Mouse (Mus musculus) gastrocnemius, adult 2 months (tissue): Measurements from ENCODE around the gene 3425401B19Rik. TPM values are rescaled to one million over a fixed set of nuclear protein-coding genes. Genes with fewer than 3 reads are reported as not detected.
A peak's percentile ranks its signal among the peaks of the same experiment; 100 is the strongest.

Experiments
- DNase-seq: peaks from one replicate; pipeline ENCODE4 v3.0.0; 2022
- H3K27ac ChIP-seq: fragments of 200-600 bp; 2 replicates; pipeline ENCODE4 v1.8.1; 2022; ENCODE audit warnings: mild to moderate bottlenecking
- H3K4me3 ChIP-seq: fragments of 200-600 bp; 2 replicates; pipeline ENCODE4 v1.8.1; 2022; ENCODE audit warnings: mild to moderate bottlenecking, moderate library complexity
- CTCF ChIP-seq: fragments of 200-600 bp; IDR thresholded peaks from 2 replicates; pipeline ENCODE4 v1.8.1; 2022; ENCODE audit warnings: antibody characterized with exemption, mild to moderate bottlenecking, moderate library complexity
- intact Hi-C: fragments of 180-260 bp; cut with DNase I; formaldehyde crosslinking; loops from one replicate; pipeline ENCODE4 v1.15.1; 2025
- long read RNA-seq, 2 experiments: library from polyadenylated mRNA; stranded (forward); transcript quantifications; one replicate each; pipeline ENCODE4 v2.0.0; 2021
- total RNA-seq, 2 experiments: library from RNA; stranded (reverse); gene quantifications; 2 replicates each; pipeline ENCODE4 v1.2.3; 2021

The 3425401B19Rik gene
- total RNA-seq: 100 to 1,000 TPM; 264 to 326 TPM
- long read RNA-seq, experiment 1, full-length matches to known transcripts: 7 of 50 reads
- long read RNA-seq, experiment 1, partial matches to known transcripts: 4 of 50 reads
- long read RNA-seq, experiment 1, other reads (novel, unspliced or antisense): 39 of 50 reads
- long read RNA-seq, experiment 2, full-length matches to known transcripts: 5 of 63 reads
- long read RNA-seq, experiment 2, partial matches to known transcripts: 3 of 63 reads
- long read RNA-seq, experiment 2, other reads (novel, unspliced or antisense): 55 of 63 reads

DNA sequence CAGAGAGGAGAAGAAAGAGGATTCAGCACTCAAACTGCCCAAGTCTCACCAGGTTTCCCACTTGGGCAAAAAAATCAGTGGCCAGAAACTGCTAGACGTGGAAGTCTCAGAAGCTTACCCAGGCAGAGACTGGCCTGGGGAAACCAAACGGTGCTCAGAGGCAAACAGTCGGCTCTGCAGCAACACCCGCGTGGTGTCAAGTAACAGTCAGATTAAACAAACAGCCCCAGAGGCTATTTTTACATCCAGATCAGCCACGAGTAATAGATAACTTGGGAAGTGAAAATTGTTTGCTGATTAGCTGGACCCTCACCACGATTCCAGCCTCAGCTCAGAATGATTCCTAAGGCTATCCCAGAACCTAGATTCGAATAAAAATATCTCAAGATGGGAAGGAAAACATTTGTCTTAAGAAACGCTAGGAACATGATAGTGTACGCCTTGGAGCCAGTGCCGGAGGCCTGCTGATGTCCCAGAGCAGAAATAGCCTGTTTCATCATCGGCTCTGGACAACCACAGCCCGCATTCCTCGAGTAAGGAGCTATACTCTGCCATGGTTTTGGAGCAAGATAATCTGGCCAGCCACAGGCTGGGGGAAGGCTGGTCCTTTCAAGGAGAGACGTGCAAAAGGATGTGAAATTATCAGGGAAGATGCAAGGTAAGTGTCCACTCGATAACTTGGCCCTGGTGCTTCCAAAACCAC, at the start of gene 3425401B19Rik:
TSS of gene 3425401B19Rik (minus strand) at position 170 of the 703 bp plus-strand sequence.
- no peak for TF ChIP-seq CTCF
- intact Hi-C loops: loop anchor here (1.0 to 2.0 kb wide), 2 partner anchors 16 to 21 kb away; no protein-coding TSS in a partner anchor
- H3K27ac ChIP-seq: peak within 1 kb of the TSS; percentile 99

GRCm38 (mm10) chr14:32732961-32733360, 47.9 kb upstream of the 3425401B19Rik start:
- Histone ChIP-seq H3K4me3 (no peak overlapping the region), H3K27ac (no peak overlapping the region)
- DNase-seq: no peak
- no peak for TF ChIP-seq CTCF
- intact Hi-C loops: no loop called here

More for the DNA sequence above, at the start of gene 3425401B19Rik:
- peak within 1 kb of the TSS; percentile 81 for H3K4me3 ChIP-seq
- DNase-seq: peak; percentile 75

DNA sequence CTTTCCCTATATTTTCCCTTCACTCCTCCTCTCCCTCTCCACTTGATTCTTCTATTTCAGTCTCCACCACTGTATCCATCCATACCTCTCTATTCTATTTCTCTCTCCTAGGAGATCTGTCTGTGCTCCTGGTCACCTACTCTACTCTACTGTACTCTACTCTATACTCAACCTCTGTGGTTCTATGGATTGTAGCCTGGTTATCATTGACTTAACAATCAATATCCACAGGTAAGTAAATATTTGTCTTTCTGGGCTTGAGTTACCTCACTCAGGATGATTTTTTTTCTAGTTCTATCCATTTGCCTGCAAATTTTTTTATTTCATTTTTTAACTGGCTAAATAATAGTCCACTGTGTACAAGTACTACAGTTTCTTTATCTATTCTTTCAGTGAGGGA, 41.8 kb upstream of the 3425401B19Rik start:
- no peak overlapping the region for H3K27ac ChIP-seq

GRCm38 (mm10) chr14:32721461-32721860, 36.4 kb upstream of the 3425401B19Rik start:
- intact Hi-C loops: no loop called here
- Histone ChIP-seq H3K4me3 (no peak overlapping the region), H3K27ac (no peak overlapping the region)
- no peak for TF ChIP-seq CTCF
- DNase-seq: no peak

More for the DNA sequence above, 41.8 kb upstream of the 3425401B19Rik start:
- TF ChIP-seq CTCF: no peak
- DNase-seq: no peak
- H3K4me3 ChIP-seq: no peak overlapping the region
- intact Hi-C loops: no loop called here

DNA sequence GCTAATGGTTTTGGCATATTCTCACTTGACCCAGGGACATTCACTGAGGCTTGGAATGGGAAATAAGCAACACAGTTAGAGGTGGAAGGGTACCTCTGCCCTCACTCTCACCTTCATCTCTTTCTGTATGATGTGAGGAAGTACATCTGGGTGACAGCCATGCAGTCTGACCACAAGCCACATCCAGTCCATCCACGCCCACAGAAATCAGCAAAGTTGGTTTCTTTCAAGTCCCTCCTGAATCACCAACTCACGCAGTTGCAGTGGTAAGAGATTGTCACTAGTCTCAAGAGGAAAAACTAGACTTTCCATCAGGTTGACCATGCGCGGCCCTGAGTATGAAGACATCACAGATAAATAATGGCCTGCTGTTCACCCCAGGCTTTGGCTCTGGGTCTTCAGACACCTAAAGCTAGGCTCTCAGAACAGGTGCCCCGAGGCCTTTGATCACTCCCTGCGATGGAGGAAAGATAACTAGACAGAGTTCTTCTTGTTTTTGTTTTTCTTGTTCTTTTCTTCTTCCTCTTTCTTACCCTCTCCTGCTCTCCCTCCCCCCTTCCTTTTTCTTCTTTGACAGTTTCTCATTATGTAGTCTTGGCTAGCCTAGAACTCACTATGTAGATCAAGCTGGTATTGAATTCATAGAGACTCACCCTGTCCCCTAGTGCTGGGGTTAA, 31.8 kb upstream of the 3425401B19Rik start:
- DNase-seq: no peak
- H3K27ac ChIP-seq: no peak overlapping the region
- intact Hi-C loops: no loop called here

GRCm38 (mm10) chr14:32715489-32715888, 30.4 kb upstream of the 3425401B19Rik start:
- H3K4me3 ChIP-seq: no peak overlapping the region
- no peak for DNase-seq
- intact Hi-C loops: loop anchor here (1.0 kb wide), 1 partner anchor 106 kb away; no protein-coding TSS in a partner anchor
- no peak overlapping the region for H3K27ac ChIP-seq
- TF ChIP-seq CTCF: peak; percentile 58

More for the DNA sequence above, 31.8 kb upstream of the 3425401B19Rik start:
- TF ChIP-seq CTCF: no peak
- no peak overlapping the region for H3K4me3 ChIP-seq

- no peak for TF ChIP-seq CTCF
- no peak overlapping the region for H3K4me3 ChIP-seq
- no peak overlapping the region for H3K27ac ChIP-seq
- intact Hi-C loops: loop anchor here (1.0 kb wide), 1 partner anchor 106 kb away; no protein-coding TSS in a partner anchor
- DNase-seq: no peak
Measured at GRCm38 (mm10) chr14:32715076-32715475, 30.0 kb upstream of the 3425401B19Rik start.

GRCm38 (mm10) chr14:32709861-32710260, 24.8 kb upstream of the 3425401B19Rik start:
- H3K4me3 ChIP-seq: no peak overlapping the region
- intact Hi-C loops: loop anchor here (5.0 to 10.0 kb wide), 2 partner anchors 48 to 175 kb away; no protein-coding TSS in a partner anchor
- no peak overlapping the region for H3K27ac ChIP-seq
- no peak for TF ChIP-seq CTCF
- DNase-seq: no peak

DNA sequence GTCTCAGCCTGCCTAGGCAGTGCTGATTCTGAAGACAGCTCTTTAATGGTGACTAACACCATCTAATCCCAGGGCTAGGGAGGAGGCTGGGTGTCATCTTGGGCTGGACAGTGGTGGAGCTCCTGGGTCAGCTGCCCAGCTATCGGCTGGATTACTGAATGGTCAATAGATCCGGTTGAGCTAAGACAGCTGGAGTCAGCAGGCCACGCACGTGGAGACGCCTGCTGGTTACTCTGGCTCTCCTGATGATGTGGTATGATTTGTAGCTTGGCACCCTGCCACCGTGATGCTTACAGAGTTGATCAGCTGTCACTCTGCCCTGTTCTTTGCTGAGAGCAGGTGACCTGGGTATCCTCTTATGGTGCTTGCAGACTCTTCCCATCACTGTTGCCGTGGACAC, 23.7 kb upstream of the 3425401B19Rik start:
- no peak for TF ChIP-seq CTCF
- peak; percentile 86 for DNase-seq
- intact Hi-C loops: loop anchor here (5.0 to 10.0 kb wide), 2 partner anchors 46 to 174 kb away; no protein-coding TSS in a partner anchor
- H3K27ac ChIP-seq: peak overlapping the region; percentile 95
- no peak overlapping the region for H3K4me3 ChIP-seq

- TF ChIP-seq CTCF: no peak
- H3K4me3 ChIP-seq: peak overlapping the region; percentile 64
- intact Hi-C loops: loop anchor here (5.0 to 10.0 kb wide), 2 partner anchors 46 to 173 kb away; no protein-coding TSS in a partner anchor
Measured at GRCm38 (mm10) chr14:32707938-32708337, 22.8 kb upstream of the 3425401B19Rik start.

DNA sequence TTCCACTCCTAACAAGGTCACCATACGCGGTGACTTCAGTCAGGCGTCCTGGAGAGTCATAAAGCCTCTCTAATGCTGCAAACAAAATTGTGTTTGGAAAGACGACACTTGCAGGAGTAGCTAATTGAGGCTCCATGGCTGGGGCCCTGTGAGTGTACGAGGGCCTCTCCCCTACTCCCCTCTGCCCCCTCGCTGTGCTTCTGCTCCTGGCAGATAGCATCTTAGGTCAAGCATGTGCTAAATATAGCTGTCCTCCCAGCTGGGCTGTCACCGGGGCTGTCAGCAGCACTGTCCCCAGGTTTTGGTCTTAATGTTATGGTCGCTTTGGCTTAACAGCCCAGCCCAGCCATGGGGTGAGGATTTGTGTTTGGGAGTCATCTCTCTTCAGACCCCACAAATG, 15.9 kb upstream of the 3425401B19Rik start:
- intact Hi-C loops: loop anchor here (2.0 to 10.0 kb wide), 2 partner anchors 16 to 166 kb away; partner anchors contain the start of gene 3425401B19Rik
- H3K27ac ChIP-seq: peak overlapping the region; percentile 95
- peak; percentile 79 for DNase-seq
- H3K4me3 ChIP-seq: peak overlapping the region; percentile 49
- TF ChIP-seq CTCF: peak; percentile 49

More at GRCm38 (mm10) chr14:32707938-32708337, 22.8 kb upstream of the 3425401B19Rik start:
- H3K27ac ChIP-seq: peak overlapping the region; percentile 95
- DNase-seq: peak; percentile 89

DNA sequence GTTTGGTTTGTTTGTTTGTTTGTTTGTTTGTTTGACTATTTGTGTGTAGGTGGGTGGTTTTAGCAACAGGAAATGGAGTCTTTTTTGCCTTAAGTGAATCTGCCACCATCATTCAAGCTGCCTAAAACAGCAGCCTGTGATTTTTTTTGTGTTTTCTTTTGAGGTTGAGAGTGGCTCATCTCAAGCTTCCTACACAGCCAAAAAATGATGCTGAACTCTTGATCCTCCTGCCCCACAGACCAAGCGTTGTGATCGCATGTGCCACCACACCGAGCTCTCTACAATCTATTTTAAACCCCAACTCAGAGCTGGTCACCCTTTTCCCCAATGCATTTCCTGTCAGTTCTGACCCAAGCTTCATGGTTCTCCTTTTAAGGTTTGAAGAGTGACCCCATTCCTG, 13.5 kb upstream of the 3425401B19Rik start:
- Histone ChIP-seq H3K4me3 (no peak overlapping the region), H3K27ac (peak overlapping the region; percentile 92)
- intact Hi-C loops: no loop called here
- no peak for TF ChIP-seq CTCF
- no peak for DNase-seq
